Mouse (Mus musculus) megakaryocyte-erythroid progenitor cell, adult 5-6 weeks (primary cell): ENCODE measurements at regions not wholly inside any gene's neighbourhood (a gene's known extent, or its start where the extent isn't known, plus 50 kb on each side); places are given as distances from the start of the nearest gene placed in this dataset.
A peak's percentile ranks its signal among the peaks of the same experiment; 100 is the strongest.

ENCODE experiments used
- ATAC-seq: replicated peaks from 2 replicates; pipeline ENCODE4 v1.8.0; 2016; ENCODE audit warnings: mild to moderate bottlenecking, inconsistent platforms; ENCODE audit not compliant: severe bottlenecking, poor library complexity, low FRiP score, low TSS enrichment

DNA sequence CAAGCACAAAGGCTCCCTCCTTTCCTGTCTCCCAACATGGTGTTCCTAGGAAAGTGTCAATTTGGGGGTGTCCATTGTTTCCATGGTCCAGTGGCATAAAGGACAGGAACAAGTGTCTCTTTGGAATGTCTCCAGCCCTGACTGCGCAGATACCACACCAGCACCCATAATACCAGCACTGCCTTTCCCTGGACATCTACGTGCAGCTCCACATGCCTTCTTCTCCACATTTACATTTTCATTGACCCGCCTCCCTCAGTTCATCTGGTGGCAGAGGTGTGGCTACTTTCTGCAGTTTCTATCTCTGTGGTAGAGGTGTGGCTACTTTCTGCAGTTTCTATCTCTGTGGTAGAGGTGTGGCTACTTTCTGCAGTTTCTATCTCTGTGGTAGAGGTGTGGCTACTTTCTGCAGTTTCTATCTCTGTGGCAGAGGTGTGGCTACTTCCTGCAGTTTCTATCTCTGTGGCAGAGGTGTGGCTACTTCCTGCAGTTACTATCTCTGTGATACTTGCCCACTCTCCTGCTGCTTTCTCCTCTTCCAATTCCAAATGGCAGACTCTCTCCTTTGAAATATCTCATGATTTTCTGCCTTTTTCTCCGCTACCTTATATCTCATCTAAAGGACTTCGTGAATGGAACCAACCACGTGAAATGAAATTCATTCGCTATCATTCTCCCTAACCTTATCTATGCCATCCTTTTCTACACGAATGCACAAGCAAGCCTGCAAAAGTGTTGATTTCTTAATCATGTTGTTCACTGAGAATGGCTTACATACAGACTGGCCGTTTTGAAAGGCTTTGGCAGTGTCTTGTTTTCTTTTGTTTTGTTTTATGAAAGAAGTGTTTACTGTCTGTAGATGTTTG lies 204.0 kb downstream of the Parm1 start:
- ATAC-seq: peak; percentile 86

DNA sequence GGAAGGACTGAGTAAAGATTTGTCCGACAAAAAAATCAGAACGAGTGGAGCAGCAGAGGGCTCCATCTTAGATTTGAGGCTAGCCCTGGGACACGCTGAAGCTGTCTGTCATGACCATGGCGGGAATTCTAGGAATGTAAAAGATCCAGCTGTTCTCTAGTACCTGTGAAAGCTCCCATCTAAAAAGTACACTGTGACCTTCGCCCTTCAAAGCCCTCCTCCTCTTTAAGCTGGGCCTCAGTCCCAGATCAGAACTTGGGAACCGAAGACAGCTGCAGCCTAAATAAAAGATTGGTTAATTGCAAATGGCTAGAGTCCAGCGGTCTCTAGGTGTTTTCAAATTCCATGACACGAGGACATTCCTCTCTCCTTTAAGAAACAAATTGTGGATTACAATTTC lies 195.6 kb downstream of the Parm1 start:
- ATAC-seq: no peak

DNA sequence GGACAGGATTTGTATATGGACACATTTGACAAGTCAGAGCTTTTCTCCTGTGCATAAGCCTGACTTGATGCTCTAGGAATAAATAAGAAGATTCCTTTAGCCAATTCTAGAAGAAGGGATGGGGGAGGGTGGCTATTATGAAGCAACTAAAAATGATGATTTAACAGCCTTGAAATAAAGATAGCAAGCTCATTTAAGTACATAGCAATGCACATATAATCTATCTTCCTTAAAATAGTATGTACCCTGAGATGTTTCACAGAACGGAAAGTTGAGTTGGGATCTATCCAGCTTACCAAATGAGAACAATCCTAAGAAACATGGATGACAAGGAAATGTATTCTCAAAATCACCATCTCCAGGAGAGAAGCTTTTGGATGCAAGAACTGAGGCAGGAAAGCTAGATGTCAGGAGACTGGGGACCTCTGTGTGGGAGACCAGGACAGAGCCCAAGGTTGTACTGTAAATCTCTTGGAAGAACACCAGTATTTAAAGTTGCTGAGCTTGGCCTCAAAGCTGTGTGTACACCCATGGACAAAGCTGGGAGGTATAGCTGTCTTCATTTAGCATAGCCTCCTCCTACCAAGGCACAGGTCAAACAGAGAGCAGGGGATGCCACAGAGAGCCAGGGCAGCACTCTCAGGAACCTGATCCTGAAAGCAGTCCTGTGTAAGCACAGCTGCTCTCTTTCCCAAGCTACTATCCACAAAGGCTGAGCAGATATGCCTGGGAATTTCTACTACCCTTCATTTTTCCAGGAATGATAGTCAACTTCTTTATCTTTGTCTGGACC lies 192.3 kb downstream of the Parm1 start:
- ATAC-seq: no peak

DNA sequence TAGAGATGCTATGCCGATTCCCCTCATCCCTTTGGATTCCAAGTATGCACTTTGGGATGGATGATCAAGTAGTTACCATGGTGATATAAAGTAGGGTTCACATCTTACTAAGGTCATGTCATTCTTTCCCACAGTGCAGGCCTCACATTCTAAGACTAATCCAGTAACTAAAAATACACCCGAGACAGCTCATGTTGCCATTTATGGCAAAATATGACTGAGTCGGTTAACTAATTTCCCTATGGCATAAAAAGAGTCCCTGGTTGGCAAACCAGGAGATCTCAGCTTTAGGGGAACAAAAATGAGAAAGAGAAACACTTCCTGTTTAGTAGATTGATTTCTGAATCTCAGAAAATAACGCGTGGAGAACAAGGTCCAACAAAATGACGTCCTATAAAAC lies 190.7 kb downstream of the Parm1 start:
- no peak for ATAC-seq

DNA sequence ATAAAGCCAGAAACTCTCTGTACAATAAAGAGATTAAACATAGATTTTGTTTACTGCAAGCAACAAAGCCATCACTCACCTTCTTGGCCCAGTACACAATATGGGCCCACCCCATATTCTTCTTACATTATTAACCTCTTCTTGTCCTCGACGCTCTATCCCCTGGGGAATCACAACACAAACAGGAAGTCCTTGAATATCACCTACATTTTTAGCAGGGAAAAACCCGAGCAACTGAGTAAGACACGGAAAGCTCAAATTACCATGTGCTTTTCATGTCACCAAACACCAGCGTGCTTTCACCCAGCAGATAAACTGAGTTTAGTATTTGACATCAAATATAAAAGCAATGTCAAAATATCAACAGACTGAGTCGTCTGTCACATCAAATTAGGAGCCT lies 179.7 kb downstream of the Parm1 start:
- ATAC-seq: no peak

DNA sequence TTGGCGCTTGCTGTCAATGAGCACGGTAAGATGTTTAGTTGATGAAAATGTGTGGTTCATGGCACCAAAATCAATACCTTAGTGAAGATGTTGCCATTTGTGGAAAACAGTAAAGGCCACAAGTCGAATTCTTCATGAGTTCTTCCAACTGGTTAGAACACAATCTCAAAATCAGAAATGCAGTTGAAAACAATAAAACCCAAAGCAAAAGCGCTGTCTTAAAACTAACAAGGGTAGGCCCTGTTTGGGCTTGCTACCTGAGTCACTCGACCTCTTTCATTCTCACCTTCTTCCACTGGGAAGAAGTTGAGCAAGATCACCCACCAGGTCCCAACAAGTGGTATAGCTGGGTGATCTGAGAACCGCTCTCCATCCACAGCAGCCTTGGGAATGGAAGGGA lies 179.1 kb downstream of the Parm1 start:
- no peak for ATAC-seq

DNA sequence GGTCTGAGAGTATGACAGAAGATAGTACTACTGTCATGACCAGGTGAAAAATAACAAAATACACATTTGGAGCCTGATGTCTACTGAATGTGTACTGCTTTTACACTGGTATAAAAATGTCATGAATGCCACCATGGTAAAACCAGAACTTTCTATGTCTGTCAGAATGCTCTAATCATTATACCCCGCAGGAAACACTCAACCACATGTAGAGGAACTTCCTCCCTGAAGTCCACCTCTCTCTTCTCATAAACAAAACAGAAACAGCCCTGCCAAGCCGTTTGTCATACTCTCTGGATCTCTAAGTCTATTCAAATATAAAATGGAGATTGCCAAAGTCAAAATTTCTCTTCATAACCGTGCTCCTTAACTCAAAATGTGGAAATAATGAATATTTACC lies 178.2 kb downstream of the Parm1 start:
- no peak for ATAC-seq

DNA sequence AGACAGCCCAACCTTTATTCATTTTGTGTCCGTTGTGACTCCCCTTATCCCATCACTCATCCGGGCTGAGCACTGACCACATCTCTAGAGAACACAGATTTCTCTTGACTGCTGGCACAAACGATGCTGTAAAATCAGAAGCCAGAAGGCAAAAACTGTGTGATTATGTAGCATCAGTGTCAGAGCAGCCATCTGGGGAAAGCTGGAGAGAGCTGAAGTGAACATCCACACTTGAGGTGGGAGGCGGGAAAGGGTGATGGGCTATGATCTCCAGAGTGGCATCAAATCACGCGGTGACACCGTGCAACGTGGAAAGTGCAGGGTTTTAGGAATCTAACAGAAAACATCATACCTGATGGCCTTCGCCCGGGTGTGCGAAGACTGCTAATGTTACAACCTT lies 175.9 kb downstream of the Parm1 start:
- ATAC-seq: no peak

DNA sequence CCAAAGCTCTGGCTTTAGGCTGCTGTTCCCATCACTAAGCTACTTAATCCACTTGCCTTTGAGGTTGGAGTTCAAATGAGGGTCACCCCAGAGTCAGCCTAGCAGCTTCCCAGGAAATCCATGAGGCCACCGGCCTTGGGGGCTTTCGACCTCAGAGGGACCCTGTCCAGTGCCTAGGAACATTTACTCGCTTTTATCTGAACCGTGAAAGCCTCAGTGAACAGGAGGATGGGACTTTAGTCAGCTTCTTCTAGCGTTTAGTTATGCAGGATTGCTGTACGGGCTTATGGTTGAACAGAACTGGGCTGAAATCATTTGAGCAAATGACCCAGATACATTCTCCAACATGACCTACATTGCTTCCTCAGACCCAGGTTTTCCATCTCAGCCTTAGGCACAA lies 174.9 kb downstream of the Parm1 start:
- ATAC-seq: no peak

DNA sequence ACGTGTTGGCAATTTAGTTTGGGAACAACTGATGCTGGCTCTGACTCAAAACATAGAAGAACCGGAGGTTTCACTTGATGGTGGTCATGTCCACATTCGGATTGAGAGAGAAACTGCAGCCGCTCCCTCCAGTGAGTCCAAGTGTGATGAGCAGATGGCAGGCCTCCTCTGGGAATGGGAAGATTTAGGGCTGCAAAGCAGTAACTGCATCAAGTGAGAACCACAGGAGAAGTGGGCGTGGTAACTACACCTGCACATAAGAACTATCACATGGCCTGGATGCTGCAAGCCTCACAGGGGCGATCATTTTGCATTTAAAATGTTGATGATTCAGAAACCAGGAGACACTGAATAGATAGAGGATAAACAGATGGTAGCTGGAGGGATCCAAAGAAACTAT lies 161.3 kb downstream of the Parm1 start:
- ATAC-seq: no peak
